Mouse (Mus musculus) neutrophil, adult 65 days (primary cell): ENCODE data around the gene Orc4. TPM values are rescaled to one million over a fixed set of nuclear protein-coding genes. Genes with fewer than 3 reads are reported as not detected.

Experiments
- total RNA-seq: library from RNA; stranded (reverse); gene quantifications from 2 replicates; pipeline ENCODE4 v1.2.4, GENCODE M21; 2023

Orc4 gene
- total RNA-seq: 32.9 and 35.5 TPM in 2 replicates

GRCm38 (mm10) chr2:48950252-48950315, at the start of gene Orc4:
Gene Orc4, minus strand, starts transcription at chr2:48950277.

GRCm38 (mm10) chr2:48948841-48949584, 1.1 kb downstream of the Orc4 start, which contains the start of gene Mbd5:
Gene Mbd5, plus strand, starts transcription at chr2:48949508.

Other genes with a start within 250 kb of the Orc4 start
- gene Acvr2a, start 136.2 kb downstream of the Orc4 start, total RNA-seq: 0.98 and 1.5 TPM in 2 replicates
- gene Mbd5, start 769 bp downstream of the Orc4 start, total RNA-seq: 47.7 and 70.4 TPM in 2 replicates